Mouse (Mus musculus) liver, embryonic 18 days (tissue): ENCODE results near the gene Zfp853. TPM values are rescaled to one million over a fixed set of nuclear protein-coding genes. Genes with fewer than 3 reads are reported as not detected.

Experiments
- polyA plus RNA-seq: library from polyadenylated mRNA; depleted of rRNA; stranded (reverse); fragments of >200 nt; gene quantifications from 2 replicates; pipeline ENCODE4 v1.2.3, GENCODE M21; 2012; rRNA removed

Gene Zfp853
- polyA plus RNA-seq = 0.07 TPM in 2 replicates

GRCm38 (mm10) chr5:143293404-143293803 lies at the start of gene Zfp853:
Gene Zfp853 (minus strand): TSS chr5:143293623.

GRCm38 (mm10) chr5:143328690-143329495 lies 35.5 kb upstream of the Zfp853 start, which contains the start of gene Zdhhc4:
Gene Zdhhc4 (minus strand): TSS chr5:143329256.

GRCm38 (mm10) chr5:143314730-143315513 lies 21.5 kb upstream of the Zfp853 start, which contains the start of gene E130309D02Rik:
Gene E130309D02Rik (minus strand): TSS chr5:143315360.

GRCm38 (mm10) chr5:143269363-143270150 lies 23.9 kb downstream of the Zfp853 start, which contains the start of gene Zfp316:
Gene Zfp316 (minus strand): TSS chr5:143270022.

Other genes starting within 250 kb of the Zfp853 start
- 6.8 and 9.0 TPM in 2 replicates for gene Rnf216, start 180.6 kb downstream of the Zfp853 start, polyA plus RNA-seq
- gene Olfr718-ps1, start 146.0 kb downstream of the Zfp853 start, polyA plus RNA-seq = not detected in 2 replicates
- 1.9 TPM in 2 replicates for gene Rbak, start 112.8 kb downstream of the Zfp853 start, polyA plus RNA-seq
- not detected in 2 replicates for gene Spdye4b, start 112.6 kb downstream of the Zfp853 start, polyA plus RNA-seq
- not detected in 2 replicates for gene Spdye4a, start 66.7 kb downstream of the Zfp853 start, polyA plus RNA-seq
- 2.8 and 3.0 TPM in 2 replicates for gene Zfp12, start 58.5 kb downstream of the Zfp853 start, polyA plus RNA-seq
- gene Zfp316, start 23.6 kb downstream of the Zfp853 start, polyA plus RNA-seq = 0.60 and 0.80 TPM in 2 replicates
- gene E130309D02Rik, start 21.7 kb upstream of the Zfp853 start, polyA plus RNA-seq = 7.2 TPM in 2 replicates
- 15.6 and 17.5 TPM in 2 replicates for gene Zdhhc4, start 35.6 kb upstream of the Zfp853 start, polyA plus RNA-seq
- gene Grid2ip, start 63.7 kb upstream of the Zfp853 start, polyA plus RNA-seq = 0.01 and 0.03 TPM in 2 replicates
- gene Kdelr2, start 110.2 kb upstream of the Zfp853 start, polyA plus RNA-seq = 63.5 and 66.4 TPM in 2 replicates
- 3.8 and 4.0 TPM in 2 replicates for gene Daglb, start 171.0 kb upstream of the Zfp853 start, polyA plus RNA-seq
- gene Rac1, start 234.4 kb upstream of the Zfp853 start, polyA plus RNA-seq = 136 and 142 TPM in 2 replicates